Mouse (Mus musculus) layer of hippocampus, postnatal 25 days (tissue): ENCODE results near the gene Scgb1b12. TPM values are rescaled to one million over a fixed set of nuclear protein-coding genes. Genes with fewer than 3 reads are reported as not detected.
"Not testable (repeated sequence)": the region's sequence is repeated elsewhere in the genome, so short reads cannot be mapped to it uniquely, and the experiment has no call there.

Source experiments
- DNase-seq, 2 experiments: peaks; one replicate each; pipeline ENCODE4 v3.0.0; 2022; ENCODE audit warnings: mixed read lengths in 2 of 2, low spot score in 1 of 2; ENCODE audit errors: extremely low spot score in 1 of 2
- total RNA-seq, 2 experiments: library from RNA; stranded (reverse); gene quantifications; 2 replicates each; pipeline ENCODE4 v1.2.3; 2021

The Scgb1b12 gene
- not detected for total RNA-seq

- not testable (repeated sequence) for DNase-seq
These were observed at the start of gene Scgb1b12 for GRCm38 (mm10) chr7:32333882-32334281. TSS of gene Scgb1b12 (plus strand) at chr7:32334182.

GRCm38 (mm10) chr7:32327145-32327544 is 6.8 kb upstream of the Scgb1b12 start, which contains the start of gene Scgb2b12:
TSS of gene Scgb2b12 (minus strand) at chr7:32327245.
- DNase-seq: not testable (repeated sequence)

Other genes with a start within 250 kb of the Scgb1b12 start
- gene Scgb1b10, start 233.3 kb upstream of the Scgb1b12 start, total RNA-seq: not detected
- not detected for gene Scgb2b11, start 123.0 kb upstream of the Scgb1b12 start, total RNA-seq
- not detected for gene Scgb1b11, start 111.3 kb upstream of the Scgb1b12 start, total RNA-seq
- not detected for gene Scgb2b12, start 6.9 kb upstream of the Scgb1b12 start, total RNA-seq
- gene Scgb1b29, start 107.4 kb downstream of the Scgb1b12 start, total RNA-seq: not detected